Mouse (Mus musculus) stomach, postnatal 0 days (tissue): ENCODE results near the gene Ccdc13.

Source experiments
- CTCF ChIP-seq: IDR thresholded peaks from 2 replicates; pipeline ENCODE4 v1.5.1; 2016; ENCODE audit warnings: antibody characterized with exemption, low read depth, mild to moderate bottlenecking, moderate library complexity
- EP300 ChIP-seq: optimal IDR thresholded peaks from 2 replicates; pipeline ENCODE3; 2016; ENCODE audit warnings: antibody characterized with exemption

DNA sequence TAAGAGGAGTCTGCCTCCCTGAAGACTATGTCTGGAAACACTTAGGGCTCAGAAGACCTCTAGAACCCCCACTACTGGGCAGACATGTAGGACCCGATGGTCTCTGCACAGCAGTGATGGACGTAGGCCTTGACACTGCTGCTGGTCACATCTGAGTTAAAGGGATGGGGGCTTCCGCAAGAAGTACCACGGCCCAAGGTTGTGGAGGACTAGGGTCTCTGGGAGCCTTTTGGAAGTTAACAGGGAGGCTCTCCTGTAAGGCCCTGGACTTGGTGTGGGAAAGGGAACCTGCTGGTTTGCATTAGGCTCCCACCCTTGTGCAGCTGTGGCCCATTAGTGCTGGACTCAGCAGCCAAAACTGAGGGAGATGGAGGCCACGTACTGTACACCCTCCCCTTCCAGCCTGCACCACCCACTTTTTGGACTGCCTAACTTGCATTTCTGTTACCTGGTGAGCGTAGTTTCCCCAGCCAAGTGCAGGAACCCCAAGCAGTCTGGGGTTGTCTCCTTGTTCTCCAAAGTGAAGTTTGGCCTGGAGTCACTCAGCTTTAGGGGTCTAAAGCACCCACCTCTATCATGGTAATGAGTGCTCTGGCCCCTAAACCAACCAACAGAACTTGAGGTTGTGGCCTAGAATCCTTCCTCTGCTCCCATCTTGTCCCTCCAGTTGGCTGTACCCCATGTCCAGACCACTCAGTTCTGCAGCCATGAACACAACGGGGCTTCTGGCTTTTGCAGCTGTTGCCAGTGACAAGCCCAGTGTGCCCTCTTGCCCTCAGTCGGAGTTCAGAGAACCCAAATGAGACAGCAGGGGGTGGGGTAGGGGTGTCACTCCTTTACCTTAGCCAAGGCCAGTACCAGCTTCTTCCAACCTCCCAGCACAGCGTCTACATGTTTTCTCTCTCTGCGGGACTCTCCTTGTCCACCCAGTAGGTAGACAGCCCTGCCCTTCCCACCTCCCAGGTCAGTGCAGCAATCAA is 81.1 kb downstream of the Ccdc13 start:
- TF ChIP-seq CTCF (no peak), EP300 (no peak)
